In the genomic region with DNA sequence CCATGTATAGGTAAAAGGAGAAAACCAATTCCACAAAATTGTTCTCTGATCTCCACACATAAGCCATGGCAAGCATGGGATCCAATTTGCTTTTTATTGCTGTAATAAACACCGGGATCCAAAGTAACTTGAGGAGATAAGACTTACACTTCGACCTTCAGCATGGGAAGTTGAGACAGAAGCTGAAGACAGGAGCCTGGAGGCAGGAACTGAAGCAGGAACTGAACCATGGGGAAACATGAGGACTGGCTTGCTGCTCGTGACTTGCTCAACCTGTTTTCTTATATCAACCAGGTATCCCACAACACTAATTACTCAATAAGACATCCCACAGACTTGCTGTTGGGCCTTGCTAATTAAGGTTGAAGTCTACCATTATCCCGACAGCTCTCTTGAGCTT, we compare ENCODE assay signal across 27 mouse cellular contexts. TPM values are rescaled to one million over a fixed set of nuclear protein-coding genes. Genes with fewer than 3 reads are reported as not detected.
DNase-seq lines count a peak whose midpoint lies in the region; ATAC-seq lines count a peak whose summit lies in the region.
"Had no signal": no experiment of that assay in that cellular context is flagged by ENCODE, and none has a peak within 500 bp of the region (broad histone marks: within the 10 kb centered on the region; RNA-seq: fewer than 3 reads in every experiment).

No protein-coding gene starts in this region.

- no peak overlapping the region for H3K9ac ChIP-seq in intestine, embryonic 15.5 days
- no peak overlapping the region for H3K9ac ChIP-seq in neural tube, embryonic 15.5 days (replicated peaks)
- H3K9ac ChIP-seq: embryonic facial prominence, embryonic 12.5 days; embryonic facial prominence, embryonic 15.5 days; forebrain, embryonic 12.5 days; forebrain, embryonic 15.5 days; heart, embryonic 12.5 days; heart, embryonic 15.5 days; hindbrain, embryonic 14.5 days had no signal

- H3K4me1 ChIP-seq in intestine, embryonic 15.5 days (replicated peaks) = no peaks in the 10 kb centered on the region
- no peaks in the 10 kb centered on the region for H3K4me1 ChIP-seq in neural tube, embryonic 15.5 days
- H3K4me1 ChIP-seq: embryonic facial prominence, embryonic 12.5 days; embryonic facial prominence, embryonic 15.5 days; forebrain, embryonic 12.5 days; forebrain, embryonic 15.5 days; heart, embryonic 12.5 days; heart, embryonic 15.5 days had no signal

- 46% methylated on average over 4 of the region's 4 CpGs for WGBS in intestine, embryonic 15.5 days
- 37% methylated on average over 4 of the region's 4 CpGs for WGBS in large intestine, adult 2 months
- whole genome bisulfite sequencing in neural tube, embryonic 15.5 days = 66% methylated on average over 4 of the region's 4 CpGs

- ATAC-seq in intestine, embryonic 15.5 days = peak; percentile 86
- no peak for ATAC-seq in neural tube, embryonic 15.5 days (ENCODE audit: low FRiP score)
- ATAC-seq: CD4-positive, CD25-positive, alpha-beta regulatory T cell, adult 4 months; forebrain, embryonic 15.5 days had no signal

- DNase-seq in gonadal fat pad, adult 2 months (ENCODE audit: low read depth) = peak; percentile 51
- peak; percentile 57 for DNase-seq in large intestine, adult 2 months (ENCODE audit: low read depth, low spot score)
- DNase-seq in ovary, postnatal 36 days (ENCODE audit: low spot score) = no peak
- no peak for DNase-seq in kidney, postnatal 4 days
- DNase-seq: adrenal gland, adult 2 months; adrenal gland, postnatal 14 days; cerebellum, adult 11 months; cerebellum, adult 2 months; cerebellum, adult 9-11 months; cerebellum, postnatal 25 days; gastrocnemius, postnatal 25 days; heart, adult 18-20 months; heart, postnatal 10 days; heart, postnatal 36 days had no signal

- no peaks in the 10 kb centered on the region for H3K9me3 ChIP-seq in intestine, embryonic 15.5 days
- no peaks in the 10 kb centered on the region for H3K9me3 ChIP-seq in neural tube, embryonic 15.5 days (replicated peaks)
- H3K9me3 ChIP-seq: embryonic facial prominence, embryonic 12.5 days; embryonic facial prominence, embryonic 15.5 days; forebrain, embryonic 12.5 days; forebrain, embryonic 15.5 days; heart, embryonic 12.5 days; heart, embryonic 15.5 days had no signal

- H3K27me3 ChIP-seq in intestine, embryonic 15.5 days (replicated peaks) = no peaks in the 10 kb centered on the region
- no peaks in the 10 kb centered on the region for H3K27me3 ChIP-seq in neural tube, embryonic 15.5 days (replicated peaks)
- H3K27me3 ChIP-seq: embryonic facial prominence, embryonic 12.5 days; embryonic facial prominence, embryonic 15.5 days; forebrain, embryonic 12.5 days; forebrain, embryonic 15.5 days; heart, embryonic 12.5 days; heart, embryonic 15.5 days had no signal

- no peak overlapping the region for H3K27ac ChIP-seq in intestine, embryonic 15.5 days
- H3K27ac ChIP-seq in neural tube, embryonic 15.5 days (replicated peaks) = no peak overlapping the region
- H3K27ac ChIP-seq: embryonic facial prominence, embryonic 12.5 days; embryonic facial prominence, embryonic 15.5 days; forebrain, embryonic 12.5 days; forebrain, embryonic 15.5 days; heart, embryonic 15.5 days; hindbrain, embryonic 14.5 days; hindbrain, postnatal 0 days had no signal

- no peak overlapping the region for H3K4me3 ChIP-seq in intestine, embryonic 15.5 days (replicated peaks)
- H3K4me3 ChIP-seq in neural tube, embryonic 15.5 days (replicated peaks) = no peak overlapping the region
- H3K4me3 ChIP-seq: embryonic facial prominence, embryonic 12.5 days; embryonic facial prominence, embryonic 15.5 days; forebrain, embryonic 12.5 days; forebrain, embryonic 15.5 days; heart, embryonic 12.5 days; heart, embryonic 15.5 days had no signal

- no peaks in the 10 kb centered on the region for H3K36me3 ChIP-seq in intestine, embryonic 15.5 days
- H3K36me3 ChIP-seq in neural tube, embryonic 15.5 days = no peaks in the 10 kb centered on the region
- H3K36me3 ChIP-seq: embryonic facial prominence, embryonic 12.5 days; embryonic facial prominence, embryonic 15.5 days; forebrain, embryonic 12.5 days; forebrain, embryonic 15.5 days; heart, embryonic 12.5 days; heart, embryonic 15.5 days had no signal

- no peak overlapping the region for H3K4me2 ChIP-seq in intestine, embryonic 15.5 days (replicated peaks)
- no peak overlapping the region for H3K4me2 ChIP-seq in neural tube, embryonic 15.5 days
- H3K4me2 ChIP-seq: embryonic facial prominence, embryonic 12.5 days; embryonic facial prominence, embryonic 15.5 days; forebrain, embryonic 12.5 days; forebrain, embryonic 15.5 days; heart, embryonic 12.5 days; heart, embryonic 15.5 days; hindbrain, embryonic 14.5 days had no signal

RNA-seq across cellular contexts. Expression of gene Fndc7, which starts 3.1 kb away (rescaled TPM):
- polyA plus RNA-seq in gonadal fat pad, adult 2 months (2012; rRNA removed) = 3.1 and 5.9 TPM in 2 replicates
- polyA plus RNA-seq in intestine, embryonic 15.5 days (2015; fragmentation: Nextera tagmentation; extraction: Ambion mirVana) = 0.05 and 0.14 TPM in 2 replicates
- polyA plus RNA-seq in large intestine, adult 2 months (2012; rRNA removed) = 0.11 and 0.16 TPM in 2 replicates
- 0.04 and 0.38 TPM in 2 replicates for polyA plus RNA-seq in neural tube, embryonic 15.5 days (2015; fragmentation: Nextera tagmentation; extraction: Ambion mirVana)
- polyA plus RNA-seq: forebrain, embryonic 12.5 days; forebrain, embryonic 15.5 days; hindbrain, embryonic 11.5 days; hindbrain, embryonic 14.5 days had no signal

RNA-seq across cellular contexts. Expression of gene Prpf38b, which starts 18.6 kb away (rescaled TPM):
- polyA plus RNA-seq in gonadal fat pad, adult 2 months (2012; rRNA removed) = 40.6 and 49.2 TPM in 2 replicates
- polyA plus RNA-seq in intestine, embryonic 15.5 days (2015; fragmentation: Nextera tagmentation; extraction: Ambion mirVana) = 74.4 and 79.3 TPM in 2 replicates
- 17.5 and 42.2 TPM in 2 replicates for polyA plus RNA-seq in large intestine, adult 2 months (2012; rRNA removed)
- 50.4 and 55.3 TPM in 2 replicates for polyA plus RNA-seq in neural tube, embryonic 15.5 days (2015; fragmentation: Nextera tagmentation; extraction: Ambion mirVana)

RNA-seq across cellular contexts. Expression of gene Henmt1, which starts 46.8 kb away (rescaled TPM):
- polyA plus RNA-seq in gonadal fat pad, adult 2 months (2012; rRNA removed) = 0.49 and 0.65 TPM in 2 replicates
- polyA plus RNA-seq in intestine, embryonic 15.5 days (2015; fragmentation: Nextera tagmentation; extraction: Ambion mirVana) = 0.21 and 0.45 TPM in 2 replicates
- polyA plus RNA-seq in large intestine, adult 2 months (2012; rRNA removed) = not detected in 2 replicates
- 2.3 and 2.9 TPM in 2 replicates for polyA plus RNA-seq in neural tube, embryonic 15.5 days (2015; fragmentation: Nextera tagmentation; extraction: Ambion mirVana)
- polyA plus RNA-seq: adrenal gland, adult 2 months; heart, embryonic 15.5 days had no signal

RNA-seq across cellular contexts. Expression of gene Gm9857, which starts 47.3 kb away (rescaled TPM):
- 0.74 and 0.99 TPM in 2 replicates for polyA plus RNA-seq in gonadal fat pad, adult 2 months (2012; rRNA removed)
- not detected in 2 replicates for polyA plus RNA-seq in intestine, embryonic 15.5 days (2015; fragmentation: Nextera tagmentation; extraction: Ambion mirVana)
- not detected in 2 replicates for polyA plus RNA-seq in large intestine, adult 2 months (2012; rRNA removed)
- not detected in 2 replicates for polyA plus RNA-seq in neural tube, embryonic 15.5 days (2015; fragmentation: Nextera tagmentation; extraction: Ambion mirVana)
- polyA plus RNA-seq: adrenal gland, adult 2 months; C2C12; CD4-positive, CD25-positive, alpha-beta regulatory T cell, adult 4 months; embryonic facial prominence, embryonic 12.5 days; forebrain, embryonic 12.5 days; heart, embryonic 12.5 days; heart, embryonic 15.5 days; hindbrain, embryonic 14.5 days had no signal

RNA-seq across cellular contexts. Expression of gene Stxbp3, which starts 52.6 kb away (rescaled TPM):
- polyA plus RNA-seq in gonadal fat pad, adult 2 months (2012; rRNA removed) = 14.2 and 17.3 TPM in 2 replicates
- 44.3 and 46.0 TPM in 2 replicates for polyA plus RNA-seq in intestine, embryonic 15.5 days (2015; fragmentation: Nextera tagmentation; extraction: Ambion mirVana)
- 12.2 and 16.9 TPM in 2 replicates for polyA plus RNA-seq in large intestine, adult 2 months (2012; rRNA removed)
- 14.0 and 16.7 TPM in 2 replicates for polyA plus RNA-seq in neural tube, embryonic 15.5 days (2015; fragmentation: Nextera tagmentation; extraction: Ambion mirVana)

Comparison
In these comparisons a context has a peak if more than half of its experiments do, and no peak if none do; other contexts are left out.
1. DNase-seq: peak in gonadal fat pad, adult 2 months (single experiment) and large intestine, adult 2 months (single experiment); none in ovary, postnatal 36 days (single experiment) and kidney, postnatal 4 days (0 of 2).